Mouse (Mus musculus): ENCODE data around the gene Fam162b.

The Fam162b gene

GRCm38 (mm10) chr10:51590139-51590574 lies at the start of gene Fam162b:
Gene Fam162b, minus strand, starts transcription at chr10:51590517.
- DNase-seq, result no peak

GRCm38 (mm10) chr10:51631411-51632136 lies 41.3 kb upstream of the Fam162b start, which contains the start of gene Gprc6a:
Gene Gprc6a, minus strand, starts transcription at chr10:51631461.
- no peak for DNase-seq

GRCm38 (mm10) chr10:51621193-51621592 lies 30.9 kb upstream of the Fam162b start:
- DNase-seq, result no peak

GRCm38 (mm10) chr10:51620126-51620525 lies 29.8 kb upstream of the Fam162b start:
- DNase-seq, result no peak

GRCm38 (mm10) chr10:51618538-51618937 lies 28.2 kb upstream of the Fam162b start:
- no peak for DNase-seq

- no peak for DNase-seq
These were observed 24.7 kb upstream of the Fam162b start for GRCm38 (mm10) chr10:51614826-51615590.

- DNase-seq, result no peak
These were observed 23.1 kb upstream of the Fam162b start for GRCm38 (mm10) chr10:51613421-51613820.

GRCm38 (mm10) chr10:51611969-51612682 lies 21.8 kb upstream of the Fam162b start:
- DNase-seq, result no peak

GRCm38 (mm10) chr10:51609741-51610425 lies 19.6 kb upstream of the Fam162b start:
- no peak for DNase-seq

GRCm38 (mm10) chr10:51596928-51597635 lies 6.8 kb upstream of the Fam162b start:
- DNase-seq, result no peak

- no peak for DNase-seq
These were observed 4.9 kb upstream of the Fam162b start for GRCm38 (mm10) chr10:51595001-51595931.

- DNase-seq, result no peak
These were observed 1.3 kb upstream of the Fam162b start for GRCm38 (mm10) chr10:51591574-51591973.

GRCm38 (mm10) chr10:51584919-51585318 lies 5.4 kb downstream of the Fam162b start:
- no peak for DNase-seq

GRCm38 (mm10) chr10:51584378-51584777 lies 5.9 kb downstream of the Fam162b start:
- no peak for DNase-seq

GRCm38 (mm10) chr10:51571225-51571996 lies 18.9 kb downstream of the Fam162b start:
- DNase-seq, result no peak

GRCm38 (mm10) chr10:51556005-51556404 lies 34.3 kb downstream of the Fam162b start:
- no peak for DNase-seq

GRCm38 (mm10) chr10:51553348-51554123 lies 36.8 kb downstream of the Fam162b start:
- peak; percentile 81 for DNase-seq

Measured in kidney, adult 18-20 months (tissue).